Mouse (Mus musculus) CD4-positive, CD25-positive, alpha-beta regulatory T cell, adult 2 months (primary cell): ENCODE data around the gene Ephb3.
"Not testable (repeated sequence)": the region's sequence is repeated elsewhere in the genome, so short reads cannot be mapped to it uniquely, and the experiment has no call there.

Source experiments
- DNase-seq: peaks from one replicate; pipeline ENCODE4 v3.0.0-alpha.2; 2012; ENCODE audit warnings: low read depth, low spot score

Ephb3 gene

DNA sequence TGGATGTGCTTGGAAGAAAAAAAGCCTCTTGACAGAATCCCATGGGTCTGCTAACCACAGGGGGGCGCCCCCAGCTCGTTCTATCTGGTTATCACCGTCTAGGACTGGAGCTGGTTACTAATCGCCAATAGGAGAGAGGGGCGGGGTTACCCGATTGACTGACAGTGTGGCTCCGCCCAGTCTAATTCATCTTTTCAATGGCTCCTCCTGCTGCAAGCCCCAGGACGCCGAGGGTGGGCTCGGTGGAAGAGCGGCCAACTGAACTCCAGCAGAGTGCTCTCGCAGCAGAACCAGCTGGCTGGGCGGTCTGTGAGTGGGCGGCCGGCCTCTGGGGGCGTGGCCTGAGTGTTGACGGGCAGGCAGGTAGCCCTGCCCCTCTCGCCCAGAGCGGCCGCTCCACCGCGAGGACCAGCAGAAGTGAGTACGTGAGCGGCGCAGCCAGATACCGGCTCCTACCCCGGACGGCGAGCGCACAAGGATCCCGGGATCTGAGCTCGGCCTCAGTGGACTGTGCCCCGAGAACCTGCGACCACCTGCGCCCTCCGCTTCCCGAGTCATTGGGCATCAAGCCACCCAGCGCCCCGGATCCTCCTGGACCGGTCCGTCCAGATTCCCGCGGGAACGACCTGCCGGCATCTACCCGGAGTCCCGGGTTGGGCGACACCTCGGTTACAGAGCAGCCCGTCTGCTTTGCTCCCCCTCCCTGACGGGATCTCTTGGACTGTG is at the start of gene Ephb3:
Gene Ephb3 (plus strand): TSS at position 389 of the 726 bp plus-strand sequence.
- DNase-seq, result peak; percentile 79

GRCm38 (mm10) chr16:21156261-21156660 is 48.3 kb upstream of the Ephb3 start:
- DNase-seq, result not testable (repeated sequence)

- not testable (repeated sequence) for DNase-seq
These were observed 45.3 kb upstream of the Ephb3 start for GRCm38 (mm10) chr16:21159226-21159625.

GRCm38 (mm10) chr16:21163423-21163822 is 41.1 kb upstream of the Ephb3 start:
- DNase-seq, result peak; percentile 1

GRCm38 (mm10) chr16:21165343-21166220 is 39.0 kb upstream of the Ephb3 start:
- DNase-seq, result peak; percentile 2

DNA sequence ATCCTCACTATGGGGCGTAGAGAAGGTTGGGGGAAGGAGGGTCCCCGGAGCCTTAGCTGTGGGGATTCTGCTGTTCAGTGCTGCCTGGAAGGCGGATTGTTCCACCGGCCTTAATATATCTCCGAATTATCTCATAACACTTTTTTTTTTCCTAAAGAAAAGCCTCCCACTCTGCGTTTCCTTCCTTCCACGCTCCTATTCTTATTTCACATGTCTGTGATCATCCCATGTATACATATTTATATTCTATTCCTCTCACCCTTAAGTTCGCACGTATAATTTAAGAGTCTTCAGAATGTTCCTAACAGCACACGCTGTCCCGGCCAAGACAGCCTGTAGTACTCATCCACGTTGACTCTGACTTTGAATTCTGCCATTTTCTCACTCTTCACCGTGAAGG is 35.8 kb upstream of the Ephb3 start:
- DNase-seq, result no peak

- DNase-seq, result no peak
These were observed 29.3 kb upstream of the Ephb3 start for GRCm38 (mm10) chr16:21175236-21175635.

GRCm38 (mm10) chr16:21182108-21182507 is 22.4 kb upstream of the Ephb3 start:
- DNase-seq, result no peak

- DNase-seq, result no peak
These were observed 19.9 kb upstream of the Ephb3 start for GRCm38 (mm10) chr16:21184697-21185096.

DNA sequence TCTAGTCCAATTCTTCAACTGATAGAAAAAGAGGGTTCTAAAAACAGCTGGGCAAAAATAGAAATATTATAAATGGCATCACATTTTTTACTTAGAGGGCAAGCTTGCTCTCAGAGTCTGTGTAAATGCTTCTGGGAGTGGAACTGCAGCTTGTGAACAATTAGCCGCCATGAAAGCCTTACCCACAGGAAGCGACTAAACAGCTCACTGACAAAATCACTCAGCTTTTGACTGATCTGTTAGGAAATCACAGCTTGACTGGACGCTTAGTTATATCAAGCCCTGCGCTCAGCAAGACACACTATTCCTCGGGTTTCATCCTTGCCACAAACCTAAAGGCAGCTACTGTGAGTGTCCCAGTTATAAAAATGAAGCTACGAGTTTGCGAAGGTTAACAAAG is 17.0 kb upstream of the Ephb3 start:
- no peak for DNase-seq

DNA sequence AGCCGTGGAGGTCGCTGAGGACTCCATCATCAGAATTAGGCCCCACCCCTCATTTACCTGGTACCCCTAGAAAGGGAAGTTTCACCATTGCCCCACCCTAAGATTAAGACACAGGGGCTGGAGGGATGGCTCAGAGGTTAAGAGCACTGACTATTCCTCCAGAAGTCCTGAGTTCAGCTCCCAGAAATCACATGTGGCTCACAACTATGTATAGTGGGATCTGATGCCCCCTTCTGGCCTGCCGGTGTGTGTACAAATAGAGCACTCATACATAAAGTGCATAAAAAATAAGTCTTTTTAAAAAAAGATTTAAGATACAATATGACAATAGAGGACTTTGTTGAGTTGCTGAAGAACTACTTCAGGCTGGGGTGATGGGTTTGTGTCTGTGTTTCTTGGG is 16.2 kb upstream of the Ephb3 start:
- DNase-seq, result no peak

DNA sequence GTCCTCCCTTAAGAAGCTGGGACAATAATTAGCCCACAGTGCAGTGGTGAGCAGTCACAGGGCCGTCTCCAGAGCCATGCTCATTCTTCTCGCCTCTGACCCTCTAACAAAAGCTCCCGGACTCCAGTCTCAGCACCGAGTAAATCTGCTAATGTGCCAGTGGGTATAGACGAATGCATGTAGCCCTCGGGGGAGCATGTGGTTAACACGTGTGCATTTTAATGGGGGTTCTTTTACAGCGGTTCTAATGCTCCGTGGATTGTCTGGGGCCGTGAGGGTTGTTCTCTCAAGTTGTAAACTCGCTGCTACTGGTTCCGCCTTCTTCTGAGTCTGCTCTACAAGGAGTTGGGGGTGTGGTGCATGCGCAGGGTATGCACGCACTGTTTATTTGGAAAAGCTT is 13.0 kb upstream of the Ephb3 start:
- DNase-seq, result no peak

DNA sequence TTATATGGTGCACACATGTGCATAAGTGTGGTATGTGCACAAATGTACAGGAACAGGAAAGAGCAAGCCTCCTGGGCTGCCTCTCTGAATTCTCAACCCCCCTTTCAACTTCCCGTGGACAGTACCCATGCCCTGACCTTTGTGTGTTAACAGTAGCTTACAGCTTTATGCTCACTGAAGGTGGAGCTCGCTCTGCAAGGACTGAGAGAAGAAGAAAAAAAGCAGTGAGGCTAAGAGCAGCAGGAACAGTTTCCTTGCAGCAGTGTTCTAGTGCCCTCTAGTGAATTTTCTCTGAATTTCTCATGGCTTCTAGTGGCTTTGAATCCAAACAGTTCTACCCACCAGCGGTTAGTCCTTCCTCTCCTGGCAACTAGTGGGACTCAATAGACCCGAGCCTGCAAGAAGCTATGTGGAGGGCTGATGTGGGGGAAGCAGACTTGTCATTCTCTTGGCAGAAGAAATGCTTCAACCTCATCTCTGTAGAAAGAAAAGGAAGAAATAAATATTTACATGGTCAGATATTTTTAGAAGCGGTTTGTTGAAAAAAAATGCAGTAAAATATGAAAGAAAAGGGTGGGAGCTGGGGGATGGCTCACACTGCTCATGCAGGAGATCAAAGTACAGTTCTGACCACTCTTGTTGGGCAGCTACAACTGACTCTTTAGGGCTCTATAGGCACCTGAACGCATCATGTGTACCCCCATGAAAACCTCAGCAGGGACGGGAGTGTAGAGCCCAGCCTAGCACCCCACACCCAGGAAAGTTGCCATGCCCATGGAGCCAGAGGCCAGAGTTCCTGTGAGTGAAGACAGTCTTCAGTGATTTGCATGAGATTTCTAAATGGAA is 11.8 kb upstream of the Ephb3 start:
- DNase-seq, result peak; percentile 60

DNA sequence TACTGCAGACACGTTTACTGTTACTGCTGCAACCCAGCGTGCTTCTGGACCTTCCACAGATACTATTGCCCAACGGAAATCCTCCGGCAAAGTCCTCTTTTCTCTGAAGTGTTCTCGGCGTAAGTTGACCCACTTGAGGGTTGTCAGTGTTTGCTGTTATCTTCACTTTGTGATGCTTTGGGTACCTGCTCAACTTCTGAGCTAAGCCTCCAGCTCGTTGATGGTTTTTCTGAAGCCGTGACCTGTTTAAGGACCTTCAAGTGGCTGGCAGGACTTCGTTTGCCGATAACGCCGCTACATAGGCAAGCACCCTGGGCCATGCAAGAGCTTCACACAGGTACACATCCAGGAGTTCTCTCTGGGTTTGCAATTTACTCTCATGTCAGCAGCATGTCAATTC is 10.4 kb upstream of the Ephb3 start:
- no peak for DNase-seq

DNA sequence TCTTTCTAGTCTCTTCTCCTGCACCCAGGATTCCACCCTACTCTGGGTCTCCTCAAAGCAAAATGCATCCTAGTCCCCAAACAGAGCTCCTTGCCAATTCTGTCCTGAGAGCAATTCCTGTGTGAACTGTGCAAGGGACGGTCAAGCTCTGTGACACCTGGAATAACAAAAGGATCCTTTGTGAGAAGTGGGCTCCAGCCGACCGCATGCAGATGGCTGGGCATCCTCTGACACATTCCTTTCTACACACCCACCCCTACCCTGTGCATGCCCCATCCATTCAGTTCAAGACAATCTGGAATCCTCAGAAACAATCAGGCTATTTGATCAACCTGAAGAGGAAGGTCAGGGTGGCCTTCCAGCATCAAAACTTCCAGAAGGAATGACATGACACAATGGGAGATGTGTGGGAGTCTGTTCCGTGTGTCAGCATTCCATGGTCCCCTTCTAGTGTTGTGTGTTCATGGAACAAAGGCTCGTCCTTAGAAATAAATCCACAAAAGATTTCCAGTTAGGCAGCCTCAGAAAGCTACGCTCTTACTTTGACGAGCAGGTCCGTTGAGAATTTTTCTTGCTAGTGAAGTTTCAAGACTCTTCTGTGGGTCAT is 9.2 kb upstream of the Ephb3 start:
- DNase-seq, result no peak

DNA sequence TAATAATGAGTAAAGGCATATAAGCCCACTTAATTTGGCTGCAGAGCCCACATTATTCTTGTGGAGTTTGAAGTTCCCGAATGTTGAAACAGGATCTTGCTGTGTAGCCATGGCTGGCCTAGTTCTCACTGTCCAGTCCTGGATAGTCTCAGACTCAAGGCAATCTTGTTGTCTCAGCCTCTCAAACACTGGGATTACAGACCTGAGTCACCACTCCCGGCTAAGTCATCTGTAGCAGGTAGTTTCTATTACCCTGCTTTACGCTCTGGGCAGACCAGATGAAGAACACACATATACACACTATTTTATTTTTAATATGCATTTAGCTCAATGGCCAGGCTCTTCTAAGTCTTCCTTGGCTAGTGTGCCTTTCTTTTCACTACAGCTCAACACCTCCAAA is 8.0 kb upstream of the Ephb3 start:
- no peak for DNase-seq

DNA sequence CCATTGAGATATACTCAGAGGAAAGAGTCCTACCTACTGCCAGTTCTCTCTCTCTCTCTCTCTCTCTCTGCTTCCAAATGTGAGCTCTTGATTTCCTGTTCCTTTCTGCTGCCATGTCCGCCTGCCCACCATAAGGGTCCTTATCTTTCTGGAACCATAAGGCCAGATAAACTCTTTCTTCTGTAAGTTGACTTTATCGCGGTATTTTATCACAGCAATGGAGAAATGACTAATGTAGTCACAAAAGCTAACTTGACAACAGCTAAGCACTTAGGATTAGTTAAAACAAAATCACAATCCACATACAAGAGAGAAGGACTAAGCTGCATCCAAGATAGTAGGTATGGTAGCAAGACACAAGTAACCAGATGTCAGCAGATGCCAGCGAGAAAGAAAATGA is 7.0 kb upstream of the Ephb3 start:
- DNase-seq, result no peak

- no peak for DNase-seq
These were observed 6.5 kb upstream of the Ephb3 start for GRCm38 (mm10) chr16:21198006-21198405.

GRCm38 (mm10) chr16:21198529-21198928 is 6.0 kb upstream of the Ephb3 start:
- DNase-seq, result peak; percentile 34

GRCm38 (mm10) chr16:21199426-21199825 is 5.1 kb upstream of the Ephb3 start:
- no peak for DNase-seq

DNA sequence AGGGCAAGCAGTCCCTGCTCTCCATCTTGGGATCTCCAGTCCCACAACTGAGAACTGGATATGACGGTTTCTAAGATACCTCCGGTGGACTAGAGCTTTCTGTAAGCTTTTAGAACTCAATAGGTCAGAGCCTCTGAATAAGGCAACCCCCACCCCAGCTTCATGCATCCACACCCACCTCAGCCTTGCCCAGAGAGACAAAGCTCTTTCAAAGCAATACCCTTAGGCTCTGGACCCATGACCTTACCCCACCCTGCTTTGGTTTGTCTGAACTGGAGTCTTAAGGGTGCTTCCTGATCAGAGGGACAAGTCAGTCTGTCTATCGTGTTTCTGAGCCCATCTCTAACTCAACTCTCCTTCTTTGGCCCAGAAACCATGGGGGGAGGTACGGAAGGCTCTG is 1.8 kb upstream of the Ephb3 start:
- DNase-seq, result no peak
